Mouse (Mus musculus) frontal cortex, postnatal 36 days (tissue): ENCODE results near the gene Gtf3c4.
A peak's percentile ranks its signal among the peaks of the same experiment; 100 is the strongest.

Experiments
- DNase-seq, 2 experiments: peaks; one replicate each; pipeline ENCODE4 v3.0.0; 2022; ENCODE audit warnings: low spot score in 2 of 2

Gene Gtf3c4

DNA sequence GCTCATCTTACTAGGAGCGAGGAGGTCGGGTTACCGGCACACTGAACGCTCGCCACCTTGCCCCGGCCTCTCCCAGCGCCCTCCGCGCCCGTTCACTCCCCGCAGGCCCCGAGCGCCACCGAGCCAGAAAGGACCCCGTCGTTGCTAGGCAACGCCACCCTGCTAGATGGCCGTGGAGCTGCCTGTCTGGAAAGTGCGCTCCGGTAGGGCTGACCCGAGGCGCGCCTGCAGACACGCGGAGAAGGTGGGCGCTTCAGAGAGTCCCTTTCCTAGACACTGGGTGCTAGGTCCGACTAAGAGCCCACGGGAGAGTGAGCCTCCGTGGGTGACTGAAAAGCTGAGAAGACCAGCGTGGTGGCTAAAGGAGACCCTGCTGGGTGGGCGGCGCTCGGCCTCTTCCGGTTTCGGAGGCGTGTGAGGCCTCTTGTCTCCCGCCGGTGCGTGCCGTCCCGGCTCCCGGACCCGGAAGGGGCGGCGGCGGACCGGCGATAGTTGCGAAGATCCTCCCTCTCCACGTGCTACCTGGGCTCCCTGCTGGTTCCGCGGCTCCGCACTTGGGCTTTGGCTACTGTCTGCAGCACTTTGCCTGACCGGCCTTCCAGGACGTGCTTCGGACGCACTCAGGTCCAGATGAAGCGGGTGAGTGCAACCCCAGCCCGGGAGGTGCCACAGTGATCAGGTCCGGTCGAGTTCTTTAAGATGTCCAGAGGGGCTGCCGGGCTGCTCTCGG, at the start of gene Gtf3c4, which contains the start of gene Ddx31:
Gene Gtf3c4, minus strand, starts transcription at position 139 of the 730 bp plus-strand sequence.
Gene Ddx31, plus strand, starts transcription at position 185 of the 730 bp plus-strand sequence.
- peak; percentile 94 for DNase-seq

DNA sequence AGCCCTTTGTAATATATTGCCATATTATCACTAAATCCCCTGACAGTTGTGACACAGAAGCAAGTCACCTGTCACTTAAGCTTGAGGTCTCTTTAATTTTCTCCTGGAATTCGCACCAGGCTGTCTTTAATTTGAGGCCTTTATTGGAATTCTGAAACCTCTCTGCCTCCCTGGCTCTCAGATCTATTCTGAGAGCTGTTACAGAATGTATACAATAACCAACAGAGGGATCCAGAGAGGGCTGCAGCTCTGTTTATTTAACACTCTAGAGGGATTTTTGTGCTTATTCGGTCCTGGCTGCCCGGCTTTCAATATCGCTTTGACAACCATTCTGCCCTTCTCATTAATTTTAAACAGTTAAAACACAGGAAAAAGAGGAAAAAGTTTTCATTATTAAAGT, 44.8 kb upstream of the Gtf3c4 start:
- DNase-seq, result no peak

DNA sequence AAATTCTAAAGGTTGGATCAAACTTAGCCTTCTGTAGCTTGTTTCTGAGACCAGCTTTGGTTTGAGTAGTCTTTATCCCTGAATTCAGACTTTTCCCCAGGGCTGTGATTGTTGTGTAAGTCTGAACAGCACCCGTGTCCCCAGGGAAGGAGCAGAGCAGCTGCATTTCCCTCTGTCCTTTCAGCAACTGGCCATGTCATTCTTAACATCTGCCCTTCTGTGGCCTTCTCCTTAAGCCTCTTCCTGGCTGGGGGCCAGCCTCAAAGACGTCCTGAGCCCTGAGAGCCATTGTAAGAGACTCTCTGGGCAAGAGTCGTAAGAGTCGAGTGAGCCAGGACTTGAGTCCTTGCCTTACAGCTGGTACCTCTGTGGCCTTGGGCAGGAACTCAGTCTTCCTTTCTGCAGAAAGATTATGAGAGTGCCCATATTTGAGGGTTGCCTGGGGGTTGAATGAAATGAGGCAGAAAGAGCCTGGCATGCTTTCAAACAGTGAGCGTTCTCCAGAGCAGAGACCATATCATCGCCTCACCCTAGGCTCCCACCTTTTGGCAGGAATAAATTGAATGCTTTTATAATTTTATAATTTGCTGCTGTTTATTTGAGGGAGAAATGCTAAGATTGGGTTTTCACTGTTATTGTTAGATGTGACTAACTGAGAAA, 42.8 kb upstream of the Gtf3c4 start:
- no peak for DNase-seq

DNA sequence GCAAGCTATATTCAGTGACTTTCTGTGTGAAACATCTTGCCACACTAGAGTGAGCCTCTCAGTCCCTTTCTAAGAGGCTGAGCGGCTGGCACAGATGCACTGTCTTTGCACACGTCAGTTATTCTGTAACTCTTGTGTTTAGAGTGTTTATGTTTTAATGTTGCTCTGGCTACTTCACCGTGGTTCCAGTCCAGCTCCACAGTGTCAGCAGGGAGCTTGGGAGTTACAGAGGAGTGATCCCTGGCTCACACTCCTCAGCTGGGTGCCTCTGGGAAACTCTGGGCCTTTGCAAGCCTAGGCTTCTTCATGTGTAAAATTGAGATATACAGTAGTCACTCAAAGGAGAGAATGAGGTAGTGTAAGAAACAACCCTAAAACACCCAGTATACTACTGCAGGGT, 41.9 kb upstream of the Gtf3c4 start:
- no peak for DNase-seq

DNA sequence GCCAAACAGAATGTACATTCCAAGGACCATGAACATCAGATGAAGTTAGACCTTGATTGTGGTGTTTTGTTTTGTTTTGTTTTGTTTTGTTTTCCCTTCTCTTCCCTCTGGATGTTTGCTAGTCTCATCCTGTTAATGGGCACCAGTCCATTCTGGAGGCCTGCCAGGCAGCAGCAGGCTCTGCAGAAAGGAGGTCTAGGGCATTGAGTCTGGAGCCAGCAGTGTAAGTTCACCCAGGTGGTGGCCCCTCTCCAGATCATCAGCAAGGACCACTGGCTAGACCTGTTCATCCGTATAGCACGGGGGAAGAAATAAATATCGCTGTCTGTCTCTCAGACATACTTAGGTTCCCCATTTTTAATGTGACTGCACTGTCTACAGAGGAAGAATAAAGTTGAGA, 41.1 kb upstream of the Gtf3c4 start:
- no peak for DNase-seq

DNA sequence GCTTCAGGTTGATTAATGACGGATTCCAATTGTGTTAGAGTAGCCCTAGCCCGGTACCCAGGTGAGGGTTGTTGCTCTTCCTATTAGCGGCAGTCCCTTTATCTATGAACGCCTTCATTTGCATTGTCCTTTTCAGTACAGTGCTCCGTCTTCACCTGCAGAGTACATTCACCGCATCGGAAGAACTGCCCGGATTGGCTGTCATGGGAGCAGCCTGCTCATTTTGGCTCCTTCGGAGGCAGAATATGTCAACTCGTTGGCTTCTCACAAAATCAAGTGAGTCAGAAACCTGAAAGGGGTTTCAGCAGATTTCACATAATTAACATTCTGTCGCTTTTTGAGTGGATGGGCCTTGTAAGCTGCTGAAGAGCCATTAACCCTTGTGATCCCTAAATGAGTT, 35.4 kb upstream of the Gtf3c4 start:
- no peak for DNase-seq

DNA sequence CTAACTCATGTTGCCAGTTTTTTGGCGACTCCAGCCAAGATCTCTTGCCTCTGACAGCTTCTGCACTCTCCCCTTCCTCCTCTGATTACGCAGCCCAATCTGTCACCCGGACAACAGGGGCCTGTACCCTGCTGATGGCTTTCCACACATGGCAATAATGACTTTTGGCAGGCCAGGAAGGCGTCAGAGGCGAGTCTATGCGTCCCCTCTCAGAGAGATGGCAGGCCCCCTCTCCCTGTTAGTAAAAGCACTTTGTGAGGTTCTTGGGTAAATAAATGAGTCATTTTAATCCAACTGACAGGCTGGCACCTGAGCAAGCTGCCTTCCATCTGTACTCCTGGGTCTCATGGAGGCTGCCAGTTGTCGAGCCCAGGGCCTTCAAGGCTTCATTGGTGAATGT, 27.3 kb upstream of the Gtf3c4 start:
- DNase-seq, result no peak

DNA sequence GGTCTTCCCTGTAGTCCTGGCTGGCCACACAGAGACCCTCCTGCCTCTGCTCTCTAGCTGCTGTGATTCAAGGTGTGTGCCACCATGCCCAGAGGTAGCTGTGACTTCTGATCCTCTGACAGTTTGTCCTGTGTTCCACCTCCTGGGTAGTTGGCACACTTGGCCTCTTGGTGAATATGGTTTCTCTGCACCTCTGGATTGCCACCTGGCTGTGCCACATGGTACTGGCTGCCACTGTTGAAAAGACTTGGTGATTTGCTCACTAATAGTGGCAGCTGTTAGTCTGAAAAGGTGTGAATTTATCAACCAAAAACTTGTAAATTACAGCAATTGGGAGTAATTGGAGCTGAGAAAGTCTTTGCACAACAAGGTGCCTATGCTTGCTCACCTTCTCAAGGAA, 23.7 kb upstream of the Gtf3c4 start:
- DNase-seq, result no peak

DNA sequence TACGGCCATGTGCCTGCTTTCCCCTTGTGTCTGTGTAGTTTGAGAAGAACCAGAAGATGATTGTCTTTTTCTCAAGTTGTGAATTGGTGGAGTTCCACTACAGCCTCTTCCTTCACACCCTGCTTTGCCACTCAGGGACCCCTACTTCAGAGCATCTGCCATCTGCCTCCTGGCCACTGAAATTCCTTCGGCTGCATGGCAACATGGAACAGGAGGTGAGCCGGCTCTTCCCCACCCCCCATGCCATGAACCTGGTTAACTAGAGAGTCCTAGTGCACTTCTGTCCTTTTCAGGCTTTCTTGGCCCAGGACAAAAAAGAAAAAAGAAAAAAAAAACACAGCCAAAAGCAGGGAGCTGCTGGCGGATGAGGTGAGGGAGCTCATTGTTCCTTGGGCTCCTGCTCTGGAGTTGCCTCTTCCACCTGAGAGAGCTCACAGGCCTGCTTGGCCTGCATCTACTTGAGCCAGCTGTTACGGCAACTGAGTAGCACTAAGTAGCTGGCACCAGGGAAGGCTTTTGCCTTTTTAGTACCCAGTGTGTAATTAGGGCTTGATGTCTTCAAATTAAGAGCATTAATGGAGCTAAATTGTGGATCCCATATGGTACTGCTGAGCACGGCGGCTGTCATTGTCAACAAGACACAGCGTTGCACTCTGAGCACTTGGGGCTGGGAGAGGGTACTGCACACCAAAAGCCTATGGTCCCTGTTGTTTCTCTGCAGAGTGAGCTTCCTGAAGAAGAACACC, 20.7 kb upstream of the Gtf3c4 start:
- no peak for DNase-seq

DNA sequence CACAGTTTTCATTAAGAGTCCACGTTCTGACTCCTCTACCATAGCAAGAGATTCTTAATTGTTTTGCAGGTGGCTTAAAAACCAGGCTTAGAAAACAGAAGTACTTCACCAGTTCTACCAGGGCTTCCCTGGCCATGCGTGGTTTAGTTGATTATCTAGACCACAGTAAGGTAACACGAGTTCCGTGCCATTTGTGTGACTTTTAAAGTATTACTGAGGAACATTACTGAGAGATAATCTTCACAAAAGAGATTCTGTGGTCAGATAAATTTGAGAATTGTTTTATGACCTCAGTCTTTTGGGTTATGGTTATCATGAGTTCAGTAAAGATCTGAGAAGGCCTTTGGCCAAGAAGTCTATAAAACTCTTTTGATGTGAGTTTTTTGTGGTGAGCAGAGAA, 19.1 kb upstream of the Gtf3c4 start:
- DNase-seq, result no peak

DNA sequence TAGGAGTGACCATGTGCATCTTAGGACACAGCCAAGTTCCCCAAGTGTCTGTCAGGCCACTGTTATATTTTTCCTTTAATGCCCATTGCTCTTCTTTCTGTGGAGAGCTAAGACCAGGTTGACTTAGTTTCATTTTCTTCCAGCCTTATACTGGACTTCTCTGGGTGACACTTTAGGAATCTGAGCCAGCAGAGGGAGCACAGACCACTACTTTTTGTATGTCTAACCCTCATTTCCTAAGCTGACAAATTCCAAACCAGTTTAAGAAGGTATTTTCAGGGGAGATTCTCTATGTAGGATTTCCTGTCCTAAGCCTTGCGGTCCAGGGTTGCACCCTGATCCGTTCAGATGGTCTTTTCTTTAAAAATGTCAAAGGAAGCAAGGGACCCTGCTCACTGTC, 15.6 kb upstream of the Gtf3c4 start:
- DNase-seq, result no peak

DNA sequence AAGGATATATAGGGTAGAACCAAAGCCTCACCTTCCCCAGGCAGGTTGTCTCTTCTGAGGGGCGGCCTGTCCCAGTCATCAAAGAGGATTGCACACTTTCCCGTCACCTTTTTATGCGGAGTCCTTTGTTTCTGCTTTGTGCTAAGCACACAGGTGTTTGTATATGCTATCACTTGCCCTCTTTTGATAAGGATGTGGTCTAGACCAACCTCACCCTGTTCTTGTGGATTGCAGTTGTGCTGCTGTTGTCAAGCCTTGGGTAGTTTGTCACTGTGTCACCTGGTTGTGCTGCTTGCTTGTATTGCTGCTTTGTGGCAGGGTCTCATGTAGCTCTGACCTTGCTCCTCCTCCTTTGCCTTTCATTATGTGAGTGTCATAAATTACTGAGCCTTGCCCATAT, 12.4 kb upstream of the Gtf3c4 start:
- DNase-seq, result no peak

DNA sequence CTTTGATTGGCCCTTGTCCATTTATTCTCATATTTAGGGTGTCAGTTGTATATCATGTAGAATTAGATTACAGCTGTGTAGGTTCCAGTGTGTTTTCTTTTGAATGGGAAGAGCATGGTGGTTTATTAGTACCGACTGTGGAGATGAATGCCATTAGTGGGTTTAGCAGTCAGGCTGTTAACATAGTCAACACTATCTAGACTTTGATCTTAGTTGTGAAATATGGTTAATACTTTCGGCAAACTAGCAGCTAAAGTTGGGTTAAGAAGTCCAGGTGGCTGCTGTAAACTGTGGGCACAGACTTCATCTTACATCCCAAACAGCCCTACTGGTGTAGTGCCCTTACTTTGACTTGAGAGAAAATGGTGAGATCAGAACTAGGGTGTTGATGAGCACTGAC, 8.7 kb upstream of the Gtf3c4 start:
- no peak for DNase-seq

DNA sequence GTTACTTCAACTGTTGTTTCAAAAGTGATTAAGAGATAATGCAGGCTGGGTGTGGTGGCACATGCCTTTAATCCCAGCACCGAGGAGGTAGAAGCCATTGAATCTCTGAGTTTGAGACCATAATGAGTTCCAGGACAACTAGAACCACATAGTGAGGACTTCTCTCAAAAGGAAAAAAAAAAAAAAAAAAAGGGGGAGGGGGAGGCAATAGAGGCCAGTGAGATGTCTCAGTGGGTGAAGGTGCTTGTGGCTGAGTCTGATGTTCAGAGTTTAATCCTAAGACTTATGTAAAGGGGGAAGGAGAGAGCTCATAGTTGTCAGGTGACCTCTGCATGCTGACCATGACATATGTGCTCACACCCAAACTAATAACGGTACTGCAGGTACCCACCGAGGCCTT, 1.9 kb upstream of the Gtf3c4 start:
- no peak for DNase-seq

DNA sequence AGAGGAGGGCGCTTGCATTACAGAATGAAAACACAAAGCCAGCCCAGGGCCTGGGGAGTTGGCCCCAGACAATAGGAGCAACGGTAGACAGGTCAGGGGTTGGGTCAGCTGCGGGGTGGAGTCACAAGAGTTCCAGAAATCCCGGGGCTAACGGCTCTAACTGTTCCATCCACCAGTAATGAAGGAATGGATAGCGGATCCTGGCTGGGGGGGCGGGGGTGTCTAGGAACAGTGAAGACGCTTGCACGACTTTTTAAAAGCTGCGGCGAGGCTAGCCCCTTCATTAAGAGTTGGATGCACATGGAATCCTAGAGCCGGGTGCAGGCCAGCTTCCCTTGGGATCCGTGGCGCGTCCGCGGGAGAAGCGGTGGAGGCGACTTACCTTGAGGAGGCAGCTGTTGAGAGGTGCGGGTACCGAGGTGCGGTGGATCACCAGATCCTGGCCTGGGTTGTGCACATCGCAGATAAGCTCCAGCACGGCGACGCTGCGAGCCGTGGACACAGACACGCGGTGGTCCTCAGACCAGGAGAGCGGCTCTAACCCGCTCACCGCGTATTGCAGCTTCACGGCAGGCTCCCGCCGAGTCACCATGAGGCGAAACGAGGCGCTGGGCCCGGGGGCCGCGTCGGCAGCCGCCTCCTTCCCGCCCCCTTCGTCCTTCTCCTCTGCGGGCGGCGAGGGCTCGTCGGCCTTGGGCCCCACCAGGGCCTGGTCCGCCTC, 499 bp downstream of the Gtf3c4 start:
- DNase-seq, result no peak

DNA sequence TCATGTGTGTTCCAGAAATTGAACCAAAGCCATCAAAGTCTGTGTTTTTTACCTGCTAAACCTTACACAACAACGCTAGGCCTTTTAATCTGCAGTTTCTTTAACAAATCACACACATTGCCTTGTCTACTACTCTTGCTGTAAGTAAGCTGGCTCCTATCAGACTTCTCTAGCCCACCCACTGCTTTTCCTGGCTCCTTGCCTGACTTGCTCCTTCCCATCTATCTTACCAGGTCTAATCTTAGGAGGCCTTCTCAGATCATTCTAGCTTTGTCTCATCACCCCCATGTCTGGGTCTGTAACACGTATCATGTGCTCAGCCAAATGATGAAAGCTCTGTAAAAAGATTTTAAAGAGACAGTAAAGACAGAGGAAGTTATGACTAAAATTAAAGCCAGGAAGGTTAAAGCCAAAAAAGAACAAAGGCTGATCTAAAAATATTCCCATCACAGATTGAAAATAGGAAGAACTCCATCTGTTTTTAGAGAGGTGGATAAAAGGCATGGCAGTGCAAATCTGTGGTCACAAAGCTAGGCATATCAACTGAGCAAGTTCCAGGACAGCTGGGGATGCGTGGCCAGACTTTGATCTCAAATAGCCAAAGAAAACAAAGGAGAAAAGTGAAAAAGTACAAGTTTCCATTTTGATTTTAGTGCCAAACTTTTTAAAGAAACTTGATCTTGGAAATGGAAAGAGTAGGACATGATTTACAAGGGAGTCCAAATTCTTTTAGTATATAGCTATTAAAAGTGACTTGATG, 3.8 kb downstream of the Gtf3c4 start:
- DNase-seq, result peak in 1 of 2 experiments; percentile 25

DNA sequence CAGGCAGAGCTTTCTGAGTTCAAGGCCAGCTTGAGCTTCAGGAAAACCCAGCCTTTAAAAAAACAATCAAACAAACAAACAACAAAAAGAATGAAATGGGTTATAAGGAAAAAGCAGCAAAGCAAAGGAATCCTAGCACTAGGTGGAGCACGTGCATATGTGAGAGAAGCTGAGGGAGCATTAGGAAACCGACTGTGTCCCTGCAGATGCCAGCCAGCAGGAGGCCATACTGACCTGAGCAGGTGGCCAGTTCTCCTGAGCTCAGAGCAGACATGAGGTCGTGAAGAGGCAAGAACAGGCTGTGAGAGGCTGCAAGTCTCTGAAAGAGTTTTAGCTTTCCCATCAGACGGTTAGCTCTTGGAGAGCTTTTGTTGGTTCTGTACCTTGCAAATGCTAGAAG, 10.9 kb downstream of the Gtf3c4 start:
- no peak for DNase-seq

DNA sequence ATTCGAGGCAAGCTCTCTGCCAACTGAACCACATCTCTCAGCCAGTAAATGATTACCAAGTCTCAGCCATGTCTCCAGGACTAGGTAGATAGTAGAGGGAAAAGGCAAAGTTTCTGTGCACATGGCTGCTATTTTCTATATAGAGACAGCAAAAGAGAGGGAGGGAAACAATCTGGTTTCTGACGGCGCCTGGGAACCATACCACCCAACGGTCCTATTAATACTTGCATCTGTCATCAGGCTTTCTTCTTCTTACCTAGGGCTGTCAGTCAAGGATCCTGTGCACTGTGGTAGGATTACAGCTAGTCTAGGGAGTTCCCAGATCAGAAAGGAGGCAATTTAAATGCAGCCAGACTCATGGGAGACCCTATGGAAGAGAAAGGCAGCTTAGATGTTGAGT, 21.3 kb downstream of the Gtf3c4 start:
- peak; percentile 7 to 41 for DNase-seq

DNA sequence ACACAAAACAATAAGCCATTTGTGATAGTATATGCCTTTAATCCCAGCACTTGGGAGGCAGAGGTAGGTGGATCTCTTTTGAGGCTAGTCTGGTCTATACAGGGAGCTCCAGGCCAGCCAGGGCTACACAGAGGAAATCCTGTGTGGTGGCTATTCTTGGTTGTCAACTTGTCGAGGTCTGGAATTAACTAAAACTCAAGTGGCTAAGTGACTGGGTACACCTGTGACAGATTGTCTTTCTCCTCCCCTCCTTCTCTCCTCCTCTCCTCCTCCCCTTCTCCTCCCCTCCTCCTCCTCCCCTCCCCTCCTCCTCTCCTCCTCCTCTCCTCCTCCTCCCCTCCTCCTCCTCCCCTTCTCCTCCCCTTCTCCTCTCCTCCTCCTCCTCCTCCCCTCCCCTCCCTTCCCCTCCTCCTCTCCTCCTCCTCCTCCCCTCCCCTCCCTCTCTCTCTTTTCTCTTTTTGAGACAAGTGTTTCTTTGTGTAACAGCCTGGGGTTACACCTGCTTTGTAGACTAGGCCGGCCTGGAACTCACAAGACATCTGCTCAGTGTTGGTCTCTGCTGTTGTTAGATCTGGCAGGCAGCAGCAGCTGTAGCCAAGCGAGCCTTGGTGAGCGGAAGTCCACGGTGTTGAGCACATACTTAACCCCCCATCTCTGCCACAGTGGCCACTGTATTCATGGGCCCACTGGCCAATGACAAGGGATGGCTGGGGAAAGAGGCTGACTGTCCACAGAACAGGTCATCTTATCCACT, 29.7 kb downstream of the Gtf3c4 start:
- no peak for DNase-seq

DNA sequence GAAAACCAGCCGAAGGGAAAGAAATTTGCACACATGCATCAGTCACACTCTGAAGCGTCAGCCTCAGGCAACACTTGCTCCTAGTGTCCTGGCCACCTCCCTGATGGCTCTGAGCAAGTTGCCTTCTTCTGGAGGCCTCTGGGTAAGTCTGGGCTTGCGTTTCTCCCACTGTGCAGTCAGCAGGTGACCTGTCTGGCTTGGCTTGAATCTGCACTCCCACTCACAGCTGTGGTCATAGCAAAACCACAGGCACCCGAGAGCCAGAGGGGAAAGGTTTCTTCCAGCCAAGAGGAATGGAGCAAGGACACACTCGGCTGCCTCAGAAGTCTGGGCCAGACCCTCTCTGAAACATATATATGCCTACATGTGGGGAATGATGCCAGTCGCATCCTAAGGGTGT, 31.3 kb downstream of the Gtf3c4 start:
- DNase-seq, result no peak

DNA sequence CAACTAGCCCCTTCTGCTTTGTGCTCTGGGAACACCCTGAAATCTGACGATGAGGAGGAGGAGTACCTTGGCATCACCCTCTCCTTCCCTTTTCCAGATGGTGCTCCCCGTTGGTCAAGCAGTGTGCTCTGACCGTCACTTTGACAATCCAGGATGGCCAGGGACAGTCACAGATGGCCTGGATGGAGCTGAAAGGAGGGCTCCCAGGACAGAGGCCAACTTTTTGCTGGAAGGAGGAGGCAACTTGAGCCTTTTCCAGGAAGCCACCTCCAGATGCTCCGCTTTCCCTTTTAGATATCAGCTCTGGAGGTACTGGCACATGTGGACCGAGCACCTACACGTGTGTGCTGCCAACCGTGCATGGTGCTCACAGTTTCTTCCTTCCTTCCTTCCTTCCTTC, 36.8 kb downstream of the Gtf3c4 start:
- peak in 1 of 2 experiments; percentile 4 for DNase-seq
